Mouse (Mus musculus): Measurements from ENCODE around the gene Axin2.

- TF ChIP-seq CTCF (IDR thresholded peaks at IDR 0.05; ENCODE audit: insufficient read depth, low read depth, low read length) (no peak), POLR2A (IDR thresholded peaks at IDR 0.05; ENCODE audit: insufficient read depth, low read depth, low read length) (no peak)
Observed at GRCm38 (mm10) chr11:108959196-108959595, 39.0 kb downstream of the Axin2 start.

All from olfactory bulb, adult 2 months (tissue).